ENCODE assay signal across 10 mouse cellular contexts in genomic region chr3:107756481-107756866, GRCm38 (mm10). TPM values are rescaled to one million over a fixed set of nuclear protein-coding genes. Genes with fewer than 3 reads are reported as not detected.
"Had no signal": no experiment of that assay in that cellular context is flagged by ENCODE, and none has a peak within 500 bp of the region (broad histone marks: within the 10 kb centered on the region; RNA-seq: fewer than 3 reads in every experiment).

No protein-coding gene starts in this region.

- H3K4me3 ChIP-seq: limb, embryonic 13.5 days; neural tube, embryonic 12.5 days had no signal

- DNase-seq: kidney, postnatal 36 days; lung, adult 18-20 months; midbrain, embryonic 14.5 days; thymus, adult 18-20 months; thymus, postnatal 14 days had no signal

- H3K4me2 ChIP-seq: limb, embryonic 13.5 days; neural tube, embryonic 12.5 days had no signal

- H3K27me3 ChIP-seq: limb, embryonic 13.5 days; neural tube, embryonic 12.5 days had no signal

- H3K27ac ChIP-seq: kidney, postnatal 0 days; limb, embryonic 13.5 days; liver, embryonic 14.5 days; neural tube, embryonic 12.5 days had no signal

- H3K36me3 ChIP-seq: neural tube, embryonic 12.5 days had no signal

RNA-seq across cellular contexts. Expression of gene Csf1, which starts 3.8 kb away (rescaled TPM):
- total RNA-seq: megakaryocyte-erythroid progenitor cell, adult 5-6 weeks had no signal
